Mouse (Mus musculus) embryonic fibroblast, embryonic 13.5 days (primary cell): ENCODE data around the gene Slc38a3.

ENCODE experiments used
- CTCF ChIP-seq: IDR thresholded peaks from 2 replicates; pipeline ENCODE4 v1.5.1; 2011; ENCODE audit warnings: mild to moderate bottlenecking, control low read depth, low read length, moderate library complexity, borderline replicate concordance; ENCODE audit not compliant: insufficient read depth
- POLR2A ChIP-seq: IDR thresholded peaks from 2 replicates; pipeline ENCODE4 v1.6.1; 2011; ENCODE audit warnings: low read depth, mild to moderate bottlenecking, control low read depth, low read length, moderate library complexity

GRCm38 (mm10) chr9:107688415-107688814 lies 19.1 kb upstream of the Slc38a3 start:
- TF ChIP-seq CTCF (no peak), POLR2A (no peak)
